Mouse (Mus musculus): ENCODE data around the gene Cep131.

Cep131 gene

GRCm38 (mm10) chr11:120028319-120029092 lies 58.1 kb downstream of the Cep131 start:
- no peak for DNase-seq (ENCODE audit: low spot score in 2 of 2)

DNA sequence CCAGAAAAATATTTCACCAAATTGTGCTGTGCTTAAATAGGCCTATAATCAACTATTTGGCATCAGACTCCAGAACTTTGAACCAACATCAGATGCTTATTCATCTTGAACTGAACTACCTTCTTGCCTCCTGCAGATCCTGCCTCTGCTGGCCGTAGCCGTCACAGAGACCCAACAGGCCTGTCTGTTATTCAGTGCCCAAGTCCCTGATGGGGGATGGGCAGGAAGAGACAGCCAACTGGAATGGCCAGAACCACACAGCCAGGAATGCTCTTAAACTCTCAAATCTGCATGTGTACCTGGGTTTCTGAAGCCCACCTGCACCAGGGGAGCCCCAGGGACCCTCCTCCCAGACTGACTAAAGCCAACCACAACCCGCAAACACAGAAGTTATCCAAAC lies 59.7 kb downstream of the Cep131 start:
- DNase-seq (ENCODE audit: low spot score in 2 of 2): no peak

- no peak for DNase-seq (ENCODE audit: low spot score in 2 of 2)
These were observed 63.8 kb downstream of the Cep131 start for GRCm38 (mm10) chr11:120022841-120023240.

DNA sequence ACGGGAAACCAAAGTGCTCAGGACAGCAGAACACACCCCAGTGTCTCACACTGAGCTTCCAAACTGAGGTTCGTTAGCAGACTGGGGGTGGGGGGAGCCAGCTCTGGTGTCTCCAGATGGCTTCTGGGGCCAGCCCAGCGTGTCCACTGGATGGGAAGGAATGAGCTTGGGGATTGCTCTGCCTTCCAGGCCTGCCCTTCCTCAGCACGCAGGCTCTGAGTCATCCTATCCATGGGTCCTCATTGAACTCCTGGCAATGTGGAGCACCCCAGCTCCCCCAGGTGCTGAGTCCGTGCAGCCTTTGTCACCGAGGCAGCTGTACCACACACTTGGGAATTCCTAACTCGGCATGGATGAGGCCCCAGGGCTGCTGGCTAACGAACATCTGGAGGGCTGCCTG lies 64.4 kb downstream of the Cep131 start:
- no peak for DNase-seq (ENCODE audit: low spot score in 2 of 2)

DNA sequence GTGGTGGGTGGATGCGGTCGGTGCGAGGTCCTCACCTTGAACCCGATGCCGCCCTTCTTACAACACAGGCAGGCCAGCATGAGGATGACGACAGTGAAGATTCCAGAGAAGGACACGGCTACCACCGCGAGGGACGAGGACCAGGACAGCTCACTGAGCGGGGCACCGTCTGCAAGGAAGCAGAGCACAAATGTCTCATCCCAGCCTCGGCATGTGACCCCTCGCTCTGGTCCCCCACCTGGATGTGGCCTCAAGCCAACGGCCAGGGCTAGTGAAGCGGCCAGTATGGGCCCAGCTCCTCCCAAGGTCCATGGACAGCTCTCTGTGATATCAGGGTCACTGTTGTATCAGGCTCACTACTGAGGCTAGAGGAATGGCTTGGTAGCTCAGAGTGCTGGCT lies 65.3 kb downstream of the Cep131 start:
- no peak for DNase-seq (ENCODE audit: low spot score in 2 of 2)

DNA sequence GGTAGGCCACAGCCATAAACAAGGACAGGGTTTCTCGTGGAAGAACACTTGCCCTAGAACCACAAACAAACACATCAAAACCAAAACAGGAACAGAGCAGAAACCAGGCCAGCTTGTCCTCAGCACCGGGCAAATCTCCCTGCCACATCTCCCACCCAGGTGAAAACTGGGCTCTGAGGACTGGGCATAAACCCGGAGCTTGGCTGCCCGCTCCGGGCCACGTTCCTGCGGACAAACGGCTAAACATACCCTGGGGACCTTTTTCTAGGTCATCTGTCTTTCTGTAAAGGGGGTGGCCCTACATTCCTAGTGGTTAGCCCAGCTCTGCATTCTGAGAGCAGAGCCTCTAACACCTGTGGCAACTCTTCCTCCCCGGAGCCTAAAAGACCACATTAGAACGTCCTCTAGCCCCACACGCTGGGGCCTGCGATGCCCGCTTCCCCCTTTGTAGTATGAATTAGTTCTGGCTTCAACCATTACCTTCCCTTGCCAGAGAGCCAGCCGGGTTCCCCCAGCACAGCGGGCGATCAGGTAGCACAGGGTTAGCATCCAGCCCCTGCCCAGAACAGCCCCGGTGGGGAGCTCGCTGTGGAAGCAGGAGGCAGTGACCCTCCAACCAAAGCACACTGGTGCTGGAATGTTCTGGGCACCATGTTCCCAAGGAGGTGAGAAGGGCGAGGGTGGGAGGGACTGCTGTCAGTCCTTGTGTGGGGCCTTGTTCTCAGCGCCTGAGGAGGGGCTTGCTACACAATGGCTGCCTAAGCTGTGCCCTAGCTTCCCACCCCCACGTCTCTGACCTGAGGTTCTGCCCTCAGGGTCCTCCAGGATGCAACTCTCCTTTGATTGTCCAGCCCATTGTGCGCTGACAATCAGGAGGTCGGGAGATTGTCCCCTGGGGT lies 66.8 kb downstream of the Cep131 start:
- no peak for DNase-seq (ENCODE audit: low spot score in 2 of 2)

DNA sequence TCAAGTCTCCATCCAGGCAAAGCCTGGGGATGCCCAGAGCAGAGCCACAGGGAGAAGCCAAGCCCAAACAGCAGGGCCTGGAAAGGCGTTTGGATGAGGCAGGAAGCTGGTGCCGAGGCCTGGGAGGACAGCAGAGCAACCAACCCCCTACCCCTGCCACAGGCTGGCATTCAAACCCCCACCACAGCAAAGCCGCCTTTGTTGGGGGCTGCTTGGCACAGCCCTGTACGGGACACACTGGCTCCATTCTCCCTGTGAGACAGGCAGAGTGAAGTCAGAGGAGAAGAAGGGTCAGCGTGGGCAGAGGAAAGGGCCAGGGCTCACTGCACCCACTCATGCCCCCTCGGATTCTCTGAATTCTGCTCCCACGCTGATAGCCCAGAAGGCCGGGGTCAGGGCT lies 69.6 kb downstream of the Cep131 start:
- DNase-seq (ENCODE audit: low spot score in 2 of 2): no peak

DNA sequence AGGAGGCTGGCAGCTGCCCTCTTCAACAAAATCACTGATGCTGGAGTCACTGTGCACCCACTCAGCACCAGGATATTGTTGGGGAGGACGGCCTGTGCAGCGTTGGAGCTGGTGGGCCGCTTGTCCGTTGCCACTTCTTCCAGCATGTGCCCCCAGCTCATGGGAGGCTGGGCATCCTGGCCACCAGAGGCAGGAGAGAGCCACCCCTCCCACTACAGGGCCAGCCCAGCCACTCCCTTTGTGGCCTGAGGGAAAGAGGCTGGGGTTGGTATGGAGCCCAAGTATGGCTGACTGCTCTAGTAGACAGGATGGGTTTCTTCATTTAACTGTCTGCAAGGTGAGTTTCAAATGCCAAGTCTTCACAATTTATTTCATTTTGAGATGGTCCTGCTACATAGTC lies 71.9 kb downstream of the Cep131 start:
- DNase-seq (ENCODE audit: low spot score in 2 of 2): no peak

All from urinary bladder, adult 18-20 months (tissue).